10 mouse cellular contexts compared by ENCODE assay signal in genomic region chr7:141612791-141613190, GRCm38 (mm10). TPM values are rescaled to one million over a fixed set of nuclear protein-coding genes. Genes with fewer than 3 reads are reported as not detected.
DNase-seq lines count a peak whose midpoint lies in the region; ATAC-seq lines count a peak whose summit lies in the region.
"Had no signal": no experiment of that assay in that cellular context is flagged by ENCODE, and none has a peak within 500 bp of the region (broad histone marks: within the 10 kb centered on the region; RNA-seq: fewer than 3 reads in every experiment).

No protein-coding gene starts in this region.

- H3K4me3 ChIP-seq in neural tube, embryonic 15.5 days (replicated peaks) = no peak overlapping the region
- no peak overlapping the region for H3K4me3 ChIP-seq in kidney, embryonic 15.5 days (replicated peaks)
- H3K4me3 ChIP-seq in stomach, embryonic 15.5 days (replicated peaks) = no peak overlapping the region

- H3K9me3 ChIP-seq in neural tube, embryonic 15.5 days (replicated peaks) = no peaks in the 10 kb centered on the region
- H3K9me3 ChIP-seq in kidney, embryonic 15.5 days (replicated peaks) = no peaks in the 10 kb centered on the region
- H3K9me3 ChIP-seq in stomach, embryonic 15.5 days = no peaks in the 10 kb centered on the region

- no peak for ATAC-seq in neural tube, embryonic 15.5 days (ENCODE audit: low FRiP score)
- no peak for ATAC-seq in kidney, embryonic 15.5 days (replicated peaks; ENCODE audit: low FRiP score)
- ATAC-seq in stomach, embryonic 15.5 days (ENCODE audit: insufficient read depth, low FRiP score, low read depth) = no peak
- no peak for ATAC-seq in frontal cortex, adult (ENCODE audit: low TSS enrichment)

- peak overlapping the region; percentile 46; the same call in 1 of the 2 replicates for H3K27ac ChIP-seq in neural tube, embryonic 15.5 days (replicated peaks)
- H3K27ac ChIP-seq in kidney, embryonic 15.5 days = peak overlapping the region; percentile 75; the same call in 1 of the 2 replicates
- peak overlapping the region; percentile 62 for H3K27ac ChIP-seq in stomach, embryonic 15.5 days

- H3K9ac ChIP-seq in neural tube, embryonic 15.5 days (replicated peaks) = no peak overlapping the region
- no peak overlapping the region for H3K9ac ChIP-seq in kidney, embryonic 15.5 days
- H3K9ac ChIP-seq in stomach, embryonic 15.5 days = no peak overlapping the region

- peaks cover 72% of the 10 kb centered on the region for H3K36me3 ChIP-seq in neural tube, embryonic 15.5 days
- H3K36me3 ChIP-seq in kidney, embryonic 15.5 days = peaks cover 90% of the 10 kb centered on the region
- peaks cover 34% of the 10 kb centered on the region for H3K36me3 ChIP-seq in stomach, embryonic 15.5 days

- WGBS in neural tube, embryonic 15.5 days = 80% methylated on average over 13 of the region's 13 CpGs
- 51% methylated on average over 13 of the region's 13 CpGs for WGBS in kidney, embryonic 15.5 days
- WGBS in stomach, embryonic 15.5 days = 50% methylated on average over 13 of the region's 13 CpGs

- H3K4me1 ChIP-seq in neural tube, embryonic 15.5 days = peaks cover 20% of the 10 kb centered on the region
- H3K4me1 ChIP-seq in kidney, embryonic 15.5 days = peaks cover 31% of the 10 kb centered on the region
- H3K4me1 ChIP-seq in stomach, embryonic 15.5 days = peaks cover 12% of the 10 kb centered on the region; the same call in 1 of the 2 replicates

- no peaks in the 10 kb centered on the region for H3K27me3 ChIP-seq in neural tube, embryonic 15.5 days (replicated peaks)
- H3K27me3 ChIP-seq in kidney, embryonic 15.5 days = no peaks in the 10 kb centered on the region
- H3K27me3 ChIP-seq in stomach, embryonic 15.5 days (replicated peaks) = no peaks in the 10 kb centered on the region

- no peak overlapping the region for H3K4me2 ChIP-seq in neural tube, embryonic 15.5 days
- H3K4me2 ChIP-seq in kidney, embryonic 15.5 days = no peak overlapping the region
- H3K4me2 ChIP-seq in stomach, embryonic 15.5 days = no peak overlapping the region
- H3K4me2 ChIP-seq: midbrain, embryonic 11.5 days had no signal

- no peak for DNase-seq in neural tube, embryonic 10.5 days (ENCODE audit: extremely low spot score, low spot score)
- DNase-seq in heart, adult 9 months (ENCODE audit: low spot score in 2 of 2) = peak; percentile 47 to 56
- no peak for DNase-seq in right cerebral cortex, postnatal 4 days
- DNase-seq in layer of hippocampus, postnatal 14 days (ENCODE audit: low spot score in 2 of 2) = no peak

RNA-seq across cellular contexts. Expression of gene Muc6, which starts 42.3 kb away (rescaled TPM):
- 0.27 and 0.31 TPM in 2 replicates for polyA plus RNA-seq in neural tube, embryonic 15.5 days (2015; fragmentation: Nextera tagmentation; extraction: Ambion mirVana)
- 0.23 TPM in 2 replicates for polyA plus RNA-seq in kidney, embryonic 15.5 days (2015; fragmentation: Nextera tagmentation; extraction: Ambion mirVana)
- polyA plus RNA-seq in stomach, embryonic 15.5 days (2015; fragmentation: Nextera tagmentation; extraction: Ambion mirVana) = 2.0 and 3.3 TPM in 2 replicates
- total RNA-seq in layer of hippocampus, postnatal 14 days (2021) = not detected
- total RNA-seq: layer of hippocampus, postnatal 25 days had no signal

RNA-seq across cellular contexts. Expression of gene Ap2a2, which starts 50.8 kb away (rescaled TPM):
- 105 and 109 TPM in 2 replicates for polyA plus RNA-seq in neural tube, embryonic 15.5 days (2015; fragmentation: Nextera tagmentation; extraction: Ambion mirVana)
- 77.9 and 87.8 TPM in 2 replicates for polyA plus RNA-seq in kidney, embryonic 15.5 days (2015; fragmentation: Nextera tagmentation; extraction: Ambion mirVana)
- 78.4 TPM in 2 replicates for polyA plus RNA-seq in stomach, embryonic 15.5 days (2015; fragmentation: Nextera tagmentation; extraction: Ambion mirVana)
- total RNA-seq in layer of hippocampus, postnatal 14 days (2021) = 100 to 1,000 TPM; 279 to 285 TPM

Comparison
In these comparisons a context has a peak if more than half of its experiments do, and no peak if none do; other contexts are left out.
1. DNase-seq: peak in heart, adult 9 months (2 of 2); none in neural tube, embryonic 10.5 days (single experiment), right cerebral cortex, postnatal 4 days (single experiment) and layer of hippocampus, postnatal 14 days (0 of 2).
2. Peak in every context shown above with its lines, with median percentiles within 50 percentile points of each other: H3K27ac ChIP-seq.